Mouse (Mus musculus): ENCODE results near the gene Rpl3. TPM values are rescaled to one million over a fixed set of nuclear protein-coding genes. Genes with fewer than 3 reads are reported as not detected.

Gene Rpl3
- polyA plus RNA-seq, 1 experiment, result 12.0 TPM

- Histone ChIP-seq H3K27me3 (ENCODE audit: control insufficient read depth) (peaks cover 14% of the 10 kb centered on the region), H3K9me3 (ENCODE audit: control insufficient read depth, low read length) (peaks cover 7% of the 10 kb centered on the region), H3K4me1 (ENCODE audit: control insufficient read depth) (peaks cover 78% of the 10 kb centered on the region), H3K36me3 (ENCODE audit: control insufficient read depth) (peaks cover 14% of the 10 kb centered on the region), H3K4me3 (replicated peaks) (no peak overlapping the region)
- TF ChIP-seq TAL1 (IDR thresholded peaks at IDR 0.05; ENCODE audit: low read length) (peak; percentile 81), GATA1 (IDR thresholded peaks at IDR 0.05; ENCODE audit: low read length) (peak; percentile 85)
Observed at GRCm38 (mm10) chr15:80087406-80088012, 4.2 kb downstream of the Rpl3 start.

- peaks cover 7% of the 10 kb centered on the region for H3K9me3 ChIP-seq (ENCODE audit: control insufficient read depth, low read length)
- TF ChIP-seq GATA1 (IDR thresholded peaks at IDR 0.05; ENCODE audit: low read length) (no peak), TAL1 (IDR thresholded peaks at IDR 0.05; ENCODE audit: low read length) (no peak)
- peak overlapping the region; percentile 100 for H3K4me3 ChIP-seq (replicated peaks)
- peaks cover 73% of the 10 kb centered on the region for H3K4me1 ChIP-seq (ENCODE audit: control insufficient read depth)
- H3K36me3 ChIP-seq (ENCODE audit: control insufficient read depth), result peaks cover 52% of the 10 kb centered on the region
- H3K27me3 ChIP-seq (ENCODE audit: control insufficient read depth), result no peaks in the 10 kb centered on the region
Observed at GRCm38 (mm10) chr15:80083740-80084139, 7.9 kb downstream of the Rpl3 start.

- peaks cover 74% of the 10 kb centered on the region for H3K4me1 ChIP-seq (ENCODE audit: control insufficient read depth)
Observed at GRCm38 (mm10) chr15:80083276-80083731, 8.4 kb downstream of the Rpl3 start.

GRCm38 (mm10) chr15:80082661-80083275, 8.9 kb downstream of the Rpl3 start:
- H3K4me3 ChIP-seq (replicated peaks), result peak overlapping the region; percentile 100
- peaks cover 73% of the 10 kb centered on the region for H3K4me1 ChIP-seq (ENCODE audit: control insufficient read depth)
- H3K36me3 ChIP-seq (ENCODE audit: control insufficient read depth), result peaks cover 62% of the 10 kb centered on the region

More at GRCm38 (mm10) chr15:80083276-80083731, 8.4 kb downstream of the Rpl3 start:
- H3K4me3 ChIP-seq (replicated peaks), result peak overlapping the region; percentile 100
- no peaks in the 10 kb centered on the region for H3K27me3 ChIP-seq (ENCODE audit: control insufficient read depth)
- H3K9me3 ChIP-seq (ENCODE audit: control insufficient read depth, low read length), result peaks cover 7% of the 10 kb centered on the region
- TF ChIP-seq TAL1 (IDR thresholded peaks at IDR 0.05; ENCODE audit: low read length) (no peak), GATA1 (IDR thresholded peaks at IDR 0.05; ENCODE audit: low read length) (no peak)
- peaks cover 56% of the 10 kb centered on the region for H3K36me3 ChIP-seq (ENCODE audit: control insufficient read depth)

GRCm38 (mm10) chr15:80081801-80082546, 9.7 kb downstream of the Rpl3 start:
- Histone ChIP-seq H3K36me3 (ENCODE audit: control insufficient read depth) (peaks cover 68% of the 10 kb centered on the region), H3K4me3 (replicated peaks) (peak overlapping the region; percentile 100), H3K9me3 (ENCODE audit: control insufficient read depth, low read length) (peaks cover 7% of the 10 kb centered on the region), H3K27me3 (ENCODE audit: control insufficient read depth) (no peaks in the 10 kb centered on the region), H3K4me1 (ENCODE audit: control insufficient read depth) (peaks cover 70% of the 10 kb centered on the region)
- TF ChIP-seq GATA1 (IDR thresholded peaks at IDR 0.05; ENCODE audit: low read length) (no peak), TAL1 (IDR thresholded peaks at IDR 0.05; ENCODE audit: low read length) (no peak)

More at GRCm38 (mm10) chr15:80082661-80083275, 8.9 kb downstream of the Rpl3 start:
- no peaks in the 10 kb centered on the region for H3K27me3 ChIP-seq (ENCODE audit: control insufficient read depth)
- peaks cover 7% of the 10 kb centered on the region for H3K9me3 ChIP-seq (ENCODE audit: control insufficient read depth, low read length)
- TF ChIP-seq GATA1 (IDR thresholded peaks at IDR 0.05; ENCODE audit: low read length) (no peak), TAL1 (IDR thresholded peaks at IDR 0.05; ENCODE audit: low read length) (no peak)

- peaks cover 71% of the 10 kb centered on the region for H3K36me3 ChIP-seq (ENCODE audit: control insufficient read depth)
- H3K27me3 ChIP-seq (ENCODE audit: control insufficient read depth), result no peaks in the 10 kb centered on the region
- H3K4me3 ChIP-seq (replicated peaks), result peak overlapping the region; percentile 100
- no peaks in the 10 kb centered on the region for H3K9me3 ChIP-seq (ENCODE audit: control insufficient read depth, low read length)
- TF ChIP-seq GATA1 (IDR thresholded peaks at IDR 0.05; ENCODE audit: low read length) (no peak), TAL1 (IDR thresholded peaks at IDR 0.05; ENCODE audit: low read length) (no peak)
- H3K4me1 ChIP-seq (ENCODE audit: control insufficient read depth), result peaks cover 73% of the 10 kb centered on the region
Observed at GRCm38 (mm10) chr15:80080711-80081615, 10.7 kb downstream of the Rpl3 start.

GRCm38 (mm10) chr15:80079954-80080353, 11.7 kb downstream of the Rpl3 start:
- Histone ChIP-seq H3K4me1 (ENCODE audit: control insufficient read depth) (peaks cover 79% of the 10 kb centered on the region), H3K36me3 (ENCODE audit: control insufficient read depth) (peaks cover 79% of the 10 kb centered on the region), H3K4me3 (replicated peaks) (peak overlapping the region; percentile 100), H3K27me3 (ENCODE audit: control insufficient read depth) (no peaks in the 10 kb centered on the region), H3K9me3 (ENCODE audit: control insufficient read depth, low read length) (no peaks in the 10 kb centered on the region)
- no peak for TF ChIP-seq GATA1 (IDR thresholded peaks at IDR 0.05; ENCODE audit: low read length)
- no peak for TF ChIP-seq TAL1 (IDR thresholded peaks at IDR 0.05; ENCODE audit: low read length)

GRCm38 (mm10) chr15:80079129-80079668, 12.5 kb downstream of the Rpl3 start:
- peaks cover 79% of the 10 kb centered on the region for H3K36me3 ChIP-seq (ENCODE audit: control insufficient read depth)
- H3K4me3 ChIP-seq (replicated peaks), result no peak overlapping the region
- H3K9me3 ChIP-seq (ENCODE audit: control insufficient read depth, low read length), result no peaks in the 10 kb centered on the region
- peaks cover 80% of the 10 kb centered on the region for H3K4me1 ChIP-seq (ENCODE audit: control insufficient read depth)
- no peaks in the 10 kb centered on the region for H3K27me3 ChIP-seq (ENCODE audit: control insufficient read depth)
- TF ChIP-seq TAL1 (IDR thresholded peaks at IDR 0.05; ENCODE audit: low read length) (no peak), GATA1 (IDR thresholded peaks at IDR 0.05; ENCODE audit: low read length) (no peak)

All from erythroblast, embryonic 14.5 days (primary cell).